Mouse (Mus musculus) G1E (cell line): ENCODE data around the gene Acta2. TPM values are rescaled to one million over a fixed set of nuclear protein-coding genes. Genes with fewer than 3 reads are reported as not detected.

Experiments
- ATAC-seq: 2 replicates; pipeline ENCODE4 v1.8.0; 2016; ENCODE audit warnings: mild to moderate bottlenecking; ENCODE audit not compliant: insufficient number of reproducible peaks, poor library complexity, low FRiP score, severe bottlenecking; ENCODE audit errors: extremely low read depth
- DNase-seq: peaks from one replicate; pipeline ENCODE4 v3.0.0; 2012; ENCODE audit warnings: low spot score
- H3K27me3 ChIP-seq: 2 replicates; pipeline ENCODE4 v1.6.1; 2012; ENCODE audit warnings: mild to moderate bottlenecking, low read length, inconsistent platforms; ENCODE audit not compliant: insufficient read depth
- H3K36me3 ChIP-seq: replicated peaks from 2 replicates; pipeline ENCODE3; 2012; ENCODE audit warnings: mild to moderate bottlenecking, inconsistent platforms
- H3K4me1 ChIP-seq: 2 replicates; pipeline ENCODE4 v1.6.1; 2012; ENCODE audit warnings: low read depth, low read length, inconsistent platforms, mixed read lengths; ENCODE audit not compliant: insufficient read depth
- H3K4me3 ChIP-seq: 2 replicates; pipeline ENCODE4 v1.5.1; 2012; ENCODE audit warnings: low read depth, mild to moderate bottlenecking, inconsistent platforms, low read length, moderate library complexity, mixed read lengths
- H3K9me3 ChIP-seq: replicated peaks from 2 replicates; pipeline ENCODE4 v1.6.1; 2012; ENCODE audit warnings: inconsistent platforms
- CTCF ChIP-seq: IDR thresholded peaks from 2 replicates; pipeline ENCODE4 v1.5.1; 2012; ENCODE audit warnings: low read depth, low read length, inconsistent platforms, mixed read lengths
- GATA1 ChIP-seq: IDR thresholded peaks from 2 replicates; pipeline ENCODE4 v1.6.1; 2012; ENCODE audit warnings: borderline replicate concordance, low read length, inconsistent platforms, mixed read lengths
- GATA2 ChIP-seq: IDR thresholded peaks from 2 replicates; pipeline ENCODE4 v1.6.1; 2012; ENCODE audit warnings: low read depth, low read length, inconsistent platforms, borderline replicate concordance
- POLR2AphosphoS5 ChIP-seq: IDR thresholded peaks from 2 replicates; pipeline ENCODE4 v1.6.1; 2012; ENCODE audit warnings: low read depth, low read length, inconsistent platforms; ENCODE audit not compliant: insufficient replicate concordance
- TAL1 ChIP-seq: conservative IDR thresholded peaks from 2 replicates; pipeline ENCODE4 v1.6.1; 2012; ENCODE audit warnings: low read depth, low read length, inconsistent platforms, mixed read lengths
- polyA plus RNA-seq: library from polyadenylated mRNA; stranded (reverse); fragments of >175 nt; gene quantifications from 2 replicates; pipeline ENCODE4 v1.2.3, GENCODE M21; 2012
- total RNA-seq, 2 experiments: library from RNA; stranded (forward) in 1 of 2; stranded (reverse) in 1 of 2; fragments of 200-1000 nt in 1 of 2; fragments of >200 nt in 1 of 2; fragmentation: Nextera tagmentation in 1 of 2; gene quantifications; 2 replicates each; pipeline ENCODE4 v1.2.3; 2014 to 2017

Gene Acta2
- total and polyA plus RNA-seq, 3 experiments: not detected

- no peak for ATAC-seq
- H3K36me3 ChIP-seq: no peaks in the 10 kb centered on the region
- TF ChIP-seq TAL1 (no peak), POLR2AphosphoS5 (no peak), CTCF (no peak), GATA2 (no peak), GATA1 (no peak)
- H3K9me3 ChIP-seq: no peaks in the 10 kb centered on the region
- H3K4me3 ChIP-seq: no peak overlapping the region
- no peak for DNase-seq
- H3K4me1 ChIP-seq: no peaks in the 10 kb centered on the region
- H3K27me3 ChIP-seq: no peaks in the 10 kb centered on the region
Measured at GRCm38 (mm10) chr19:34217761-34218160, 37.6 kb downstream of the Acta2 start.

GRCm38 (mm10) chr19:34216956-34217355 lies 38.4 kb downstream of the Acta2 start:
- no peaks in the 10 kb centered on the region for H3K27me3 ChIP-seq
- H3K9me3 ChIP-seq: no peaks in the 10 kb centered on the region
- no peaks in the 10 kb centered on the region for H3K36me3 ChIP-seq
- H3K4me3 ChIP-seq: no peak overlapping the region
- ATAC-seq: no peak
- TF ChIP-seq POLR2AphosphoS5: no peak
- no peak for TF ChIP-seq GATA1
- no peak for TF ChIP-seq CTCF
- TF ChIP-seq TAL1: no peak
- no peaks in the 10 kb centered on the region for H3K4me1 ChIP-seq
- DNase-seq: no peak

- TF ChIP-seq CTCF (no peak), TAL1 (no peak), GATA2 (no peak), GATA1 (no peak), POLR2AphosphoS5 (no peak)
- no peaks in the 10 kb centered on the region for H3K27me3 ChIP-seq
- H3K4me1 ChIP-seq: no peaks in the 10 kb centered on the region
- ATAC-seq: no peak
- H3K4me3 ChIP-seq: no peak overlapping the region
- DNase-seq: no peak
- no peaks in the 10 kb centered on the region for H3K9me3 ChIP-seq
- no peaks in the 10 kb centered on the region for H3K36me3 ChIP-seq
Measured at GRCm38 (mm10) chr19:34214136-34214535, 41.3 kb downstream of the Acta2 start.

GRCm38 (mm10) chr19:34213251-34213645 lies 42.1 kb downstream of the Acta2 start:
- H3K9me3 ChIP-seq: no peaks in the 10 kb centered on the region

GRCm38 (mm10) chr19:34212489-34213250 lies 42.7 kb downstream of the Acta2 start:
- Histone ChIP-seq H3K4me3 (no peak overlapping the region), H3K36me3 (no peaks in the 10 kb centered on the region), H3K9me3 (no peaks in the 10 kb centered on the region), H3K4me1 (no peaks in the 10 kb centered on the region), H3K27me3 (no peaks in the 10 kb centered on the region)
- TF ChIP-seq GATA1 (no peak), GATA2 (no peak), CTCF (no peak), POLR2AphosphoS5 (no peak), TAL1 (no peak)
- no peak for DNase-seq
- ATAC-seq: no peak

More at GRCm38 (mm10) chr19:34213251-34213645, 42.1 kb downstream of the Acta2 start:
- Histone ChIP-seq H3K4me3 (no peak overlapping the region), H3K4me1 (no peaks in the 10 kb centered on the region), H3K36me3 (no peaks in the 10 kb centered on the region), H3K27me3 (no peaks in the 10 kb centered on the region)
- ATAC-seq (no peak), DNase-seq (no peak)
- no peak for TF ChIP-seq CTCF
- TF ChIP-seq POLR2AphosphoS5: no peak
- TF ChIP-seq GATA2: no peak
- TF ChIP-seq GATA1: no peak
- no peak for TF ChIP-seq TAL1

GRCm38 (mm10) chr19:34210841-34211240 lies 44.5 kb downstream of the Acta2 start:
- H3K9me3 ChIP-seq: no peaks in the 10 kb centered on the region
- no peak for DNase-seq
- TF ChIP-seq TAL1: no peak
- TF ChIP-seq CTCF: no peak
- TF ChIP-seq POLR2AphosphoS5: no peak
- no peak for TF ChIP-seq GATA1
- no peak for TF ChIP-seq GATA2
- no peaks in the 10 kb centered on the region for H3K27me3 ChIP-seq
- H3K4me3 ChIP-seq: no peak overlapping the region
- no peaks in the 10 kb centered on the region for H3K36me3 ChIP-seq
- H3K4me1 ChIP-seq: no peaks in the 10 kb centered on the region
- ATAC-seq: no peak
